Mouse (Mus musculus) forebrain, embryonic 11.5 days (tissue): ENCODE results near the gene Rps6. TPM values are rescaled to one million over a fixed set of nuclear protein-coding genes. Genes with fewer than 3 reads are reported as not detected.
"Not testable (repeated sequence)": the region's sequence is repeated elsewhere in the genome, so short reads cannot be mapped to it uniquely, and the experiment has no call there.

Source experiments
- ATAC-seq: fragments of 200-750 bp; cut with Nextera tagmentation; replicated peaks from 2 replicates; pipeline ENCODE4 v1.8.0; 2017; ENCODE audit warnings: moderate TSS enrichment; ENCODE audit not compliant: low FRiP score
- DNase-seq: peaks from one replicate; pipeline ENCODE4 v3.0.0-alpha.2; 2017; ENCODE audit warnings: low spot score
- H3K27ac ChIP-seq: fragments of 300-500 bp; sonication (generic); 2 replicates; pipeline ENCODE4 v1.5.1; 2014; ENCODE audit warnings: low read depth, low read length
- H3K27me3 ChIP-seq: fragments of 300-500 bp; sonication (generic); 2 replicates; pipeline ENCODE4 v1.6.1; 2014; ENCODE audit warnings: mild to moderate bottlenecking, low read length, mixed read lengths; ENCODE audit not compliant: control insufficient read depth, insufficient read depth
- H3K36me3 ChIP-seq: fragments of 300-500 bp; sonication (generic); 2 replicates; pipeline ENCODE4 v1.6.1; 2014; ENCODE audit warnings: mild to moderate bottlenecking, low read length, moderate library complexity, mixed read lengths; ENCODE audit not compliant: control insufficient read depth, insufficient read depth
- H3K4me1 ChIP-seq: fragments of 300-500 bp; sonication (generic); replicated peaks from 2 replicates; pipeline ENCODE4 v1.6.1; 2014; ENCODE audit warnings: low read length, mixed read lengths; ENCODE audit not compliant: control insufficient read depth, insufficient read depth
- H3K4me2 ChIP-seq: fragments of 300-500 bp; sonication (generic); 2 replicates; pipeline ENCODE4 v1.6.1; 2014; ENCODE audit warnings: low read depth, mild to moderate bottlenecking, low read length, moderate library complexity, mixed read lengths; ENCODE audit not compliant: severe bottlenecking
- H3K4me3 ChIP-seq: fragments of 300-500 bp; sonication (generic); 2 replicates; pipeline ENCODE4 v1.5.1; 2014; ENCODE audit warnings: low read depth, low read length
- H3K9ac ChIP-seq: fragments of 300-500 bp; sonication (generic); 2 replicates; pipeline ENCODE4 v1.6.1; 2014; ENCODE audit warnings: low read length
- H3K9me3 ChIP-seq: fragments of 300-500 bp; sonication (generic); 2 replicates; pipeline ENCODE4 v1.6.1; 2016; ENCODE audit warnings: low read length, mixed read lengths; ENCODE audit not compliant: control insufficient read depth
- WGBS: fragments of 180-500 bp; shearing (Covaris S2); extraction: QIAGEN DNeasy Blood & Tissue Kit; methylation state at CpG from one replicate; pipeline ENCODE4 v1.1.7; 2014; 5-methylcytosine and 5-hydroxymethylcytosine counted together
- polyA plus RNA-seq: library from polyadenylated mRNA; unstranded; fragments of >200 nt; fragmentation: Nextera tagmentation; extraction: Ambion mirVana; gene quantifications from 2 replicates; pipeline ENCODE4 v1.2.1, GENCODE M21; 2014

Rps6 gene
- polyA plus RNA-seq, 1 experiment from 2014 or later: 656 TPM

DNA sequence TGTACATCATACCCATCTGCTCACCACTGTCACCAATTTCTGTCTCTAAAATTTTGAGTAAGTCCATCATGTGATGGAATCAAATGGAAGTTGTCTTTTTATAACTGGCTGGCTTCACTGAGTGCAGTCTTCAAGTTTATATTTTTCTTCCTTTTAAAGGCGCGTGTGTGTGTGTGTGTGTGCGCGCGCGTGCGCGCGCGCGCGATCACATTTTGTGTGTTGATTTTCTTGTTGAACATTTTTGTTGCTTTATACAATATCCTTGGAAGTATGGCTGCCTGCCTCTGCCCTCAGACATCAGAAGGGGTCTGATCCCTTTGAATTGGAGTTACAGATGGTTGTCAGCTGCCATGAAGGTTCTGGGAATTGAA lies 843 bp upstream of the Rps6 start:
- DNase-seq: no peak
- H3K27me3 ChIP-seq: no peaks in the 10 kb centered on the region
- H3K9ac ChIP-seq: peak overlapping the region; percentile 69
- peak overlapping the region; percentile 82 for H3K4me2 ChIP-seq
- peaks cover 17% of the 10 kb centered on the region for H3K36me3 ChIP-seq
- WGBS: 61% methylated on average over 12 of the region's 12 CpGs
- H3K4me1 ChIP-seq: no peaks in the 10 kb centered on the region
- peak overlapping the region; percentile 95 for H3K4me3 ChIP-seq
- H3K27ac ChIP-seq: no peak overlapping the region
- no peaks in the 10 kb centered on the region for H3K9me3 ChIP-seq
- no peak for ATAC-seq

DNA sequence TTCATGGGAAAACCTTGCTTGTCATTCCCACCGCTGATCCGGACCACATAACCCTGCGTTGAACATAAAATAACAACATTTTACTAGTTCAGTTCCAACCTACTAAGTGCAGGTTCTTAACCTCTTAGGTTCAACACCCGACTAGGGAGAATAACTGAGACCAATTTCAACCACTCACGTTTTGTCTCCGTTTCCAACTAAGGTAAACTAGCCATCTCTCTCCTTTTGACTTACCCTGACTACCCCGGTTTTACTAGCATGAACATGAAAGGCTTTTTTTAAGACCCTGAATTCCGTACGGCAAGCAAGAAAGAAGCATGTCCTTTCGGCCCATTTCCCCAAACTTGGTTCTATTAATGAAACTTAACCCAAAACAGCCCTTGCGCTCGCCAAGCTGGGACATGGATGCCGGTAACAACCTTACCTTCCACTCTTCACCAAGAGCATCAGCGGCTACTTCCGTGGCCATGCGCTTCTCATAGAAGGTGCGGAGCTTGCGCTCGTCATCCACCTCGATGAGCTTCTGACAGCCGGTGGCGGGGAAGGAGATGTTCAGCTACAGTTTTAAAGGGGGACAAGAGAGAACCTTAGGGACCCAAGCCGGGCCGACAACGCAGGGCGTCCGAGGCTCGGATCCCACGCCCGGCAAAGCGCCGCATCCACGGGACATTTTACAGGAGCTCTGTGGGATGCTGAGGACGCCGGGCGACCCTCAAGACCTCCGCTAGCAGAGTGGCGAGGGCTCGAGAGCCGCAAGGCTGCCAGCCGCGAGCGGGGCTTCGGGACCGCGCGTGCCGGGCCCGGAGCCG lies 704 bp downstream of the Rps6 start:
- DNase-seq (no peak), ATAC-seq (no peak)

GRCm38 (mm10) chr4:86852813-86853590 lies 4.2 kb downstream of the Rps6 start:
- peaks cover 22% of the 10 kb centered on the region for H3K36me3 ChIP-seq
- H3K9ac ChIP-seq: no peak overlapping the region
- H3K27ac ChIP-seq: no peak overlapping the region
- no peaks in the 10 kb centered on the region for H3K27me3 ChIP-seq
- DNase-seq (no peak), ATAC-seq (no peak)
- 87% methylated on average over 4 of the region's 4 CpGs for WGBS
- no peaks in the 10 kb centered on the region for H3K4me1 ChIP-seq
- no peak overlapping the region for H3K4me2 ChIP-seq
- no peaks in the 10 kb centered on the region for H3K9me3 ChIP-seq
- H3K4me3 ChIP-seq: no peak overlapping the region

More for the DNA sequence above, 704 bp downstream of the Rps6 start:
- 2% methylated on average over 50 of the region's 50 CpGs for WGBS
- H3K9ac ChIP-seq: peak overlapping the region; percentile 100
- H3K9me3 ChIP-seq: no peaks in the 10 kb centered on the region
- peaks cover 20% of the 10 kb centered on the region for H3K36me3 ChIP-seq
- no peaks in the 10 kb centered on the region for H3K27me3 ChIP-seq
- H3K4me2 ChIP-seq: peak overlapping the region; percentile 78
- no peaks in the 10 kb centered on the region for H3K4me1 ChIP-seq
- peak overlapping the region; percentile 89 for H3K27ac ChIP-seq
- H3K4me3 ChIP-seq: peak overlapping the region; percentile 95

GRCm38 (mm10) chr4:86852018-86852417 lies 5.2 kb downstream of the Rps6 start:
- Histone ChIP-seq H3K4me1 (no peaks in the 10 kb centered on the region), H3K9me3 (no peaks in the 10 kb centered on the region), H3K4me2 (no peak overlapping the region), H3K36me3 (peaks cover 23% of the 10 kb centered on the region), H3K27me3 (no peaks in the 10 kb centered on the region), H3K4me3 (no peak overlapping the region), H3K27ac (no peak overlapping the region), H3K9ac (no peak overlapping the region)
- ATAC-seq: no peak
- DNase-seq: no peak
- WGBS: 73% methylated on average over 3 of the region's 3 CpGs

GRCm38 (mm10) chr4:86851331-86851730 lies 5.9 kb downstream of the Rps6 start:
- H3K9ac ChIP-seq: no peak overlapping the region
- H3K36me3 ChIP-seq: peaks cover 23% of the 10 kb centered on the region
- ATAC-seq: 0 out of 2 replicates have a peak, but pooled peaks have one; percentile 16
- no peak overlapping the region for H3K4me3 ChIP-seq
- H3K9me3 ChIP-seq: no peaks in the 10 kb centered on the region
- H3K4me2 ChIP-seq: no peak overlapping the region
- H3K27ac ChIP-seq: no peak overlapping the region
- H3K4me1 ChIP-seq: no peaks in the 10 kb centered on the region
- DNase-seq: no peak
- WGBS: 84% methylated on average over 2 of the region's 2 CpGs
- H3K27me3 ChIP-seq: no peaks in the 10 kb centered on the region

DNA sequence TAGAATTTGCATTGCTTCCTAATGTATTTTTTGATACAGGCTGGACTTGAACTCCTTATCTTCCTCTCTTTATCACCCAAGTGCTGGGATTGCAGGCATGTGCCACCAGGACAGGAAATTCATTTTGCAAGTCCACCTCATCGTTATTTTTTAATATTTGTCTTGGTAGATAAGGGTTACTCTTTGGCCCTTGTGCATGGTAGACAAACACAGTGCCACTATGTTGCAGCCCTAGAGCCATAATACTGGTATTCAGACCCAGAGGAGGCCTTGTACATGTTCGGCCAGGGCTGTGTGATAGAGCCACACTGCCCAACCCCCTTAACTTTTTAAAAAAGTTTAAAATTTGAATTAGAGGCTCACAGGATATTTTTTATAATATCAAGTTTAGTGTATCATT lies 10.0 kb downstream of the Rps6 start:
- H3K36me3 ChIP-seq: peaks cover 2% of the 10 kb centered on the region
- ATAC-seq: no peak
- H3K4me3 ChIP-seq: no peak overlapping the region
- 98% methylated on average over 2 of the region's 2 CpGs for WGBS
- H3K27me3 ChIP-seq: no peaks in the 10 kb centered on the region
- DNase-seq: no peak
- H3K4me2 ChIP-seq: no peak overlapping the region
- H3K4me1 ChIP-seq: no peaks in the 10 kb centered on the region
- H3K9ac ChIP-seq: no peak overlapping the region
- H3K9me3 ChIP-seq: no peaks in the 10 kb centered on the region
- H3K27ac ChIP-seq: no peak overlapping the region

DNA sequence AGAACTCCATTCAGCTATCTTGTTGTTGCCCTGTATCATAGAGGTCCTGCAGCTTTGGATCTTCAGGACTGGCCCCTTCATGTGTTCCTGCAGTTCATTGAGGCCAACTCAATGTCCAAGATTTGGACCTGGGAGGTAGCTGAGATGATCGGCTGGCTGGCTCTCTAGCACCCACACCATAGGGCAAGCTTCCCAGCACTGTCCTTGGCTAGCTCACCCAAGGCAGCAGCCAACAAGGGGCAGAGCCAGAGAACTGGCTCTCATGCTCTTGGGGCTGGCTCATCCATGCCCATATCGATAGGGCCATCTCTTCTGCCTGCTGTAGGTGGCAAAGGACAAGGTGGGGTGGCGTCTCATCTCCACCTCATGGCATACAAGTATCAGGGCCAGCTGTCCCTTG lies 11.8 kb downstream of the Rps6 start:
- no peak for ATAC-seq
- peaks cover 2% of the 10 kb centered on the region; the same call in 1 of the 2 replicates for H3K36me3 ChIP-seq

GRCm38 (mm10) chr4:86841141-86841540 lies 16.1 kb downstream of the Rps6 start:
- DNase-seq, ATAC-seq, H3K4me2 ChIP-seq, H3K9me3 ChIP-seq, H3K27ac ChIP-seq, H3K9ac ChIP-seq, H3K4me1 ChIP-seq, H3K27me3 ChIP-seq, H3K36me3 ChIP-seq, H3K4me3 ChIP-seq: not testable (repeated sequence)
- WGBS: 98% methylated on average over 2 of the region's 2 CpGs

More for the DNA sequence above, 11.8 kb downstream of the Rps6 start:
- Histone ChIP-seq H3K27ac (no peak overlapping the region), H3K27me3 (no peaks in the 10 kb centered on the region), H3K9me3 (no peaks in the 10 kb centered on the region), H3K4me2 (no peak overlapping the region), H3K9ac (no peak overlapping the region), H3K4me3 (no peak overlapping the region), H3K4me1 (no peaks in the 10 kb centered on the region)
- WGBS: 97% methylated on average over 3 of the region's 3 CpGs
- no peak for DNase-seq
